Mouse (Mus musculus) C2C12 (cell line): ENCODE measurements around the gene Slc34a3.
"Not testable (repeated sequence)": the region's sequence is repeated elsewhere in the genome, so short reads cannot be mapped to it uniquely, and the experiment has no call there.

ENCODE experiments used
- CEBPB ChIP-seq: IDR thresholded peaks from one replicate; pipeline ENCODE4 v1.6.1; 2011; ENCODE audit warnings: low read depth, mild to moderate bottlenecking, control low read depth, moderate library complexity
- CTCF ChIP-seq: IDR thresholded peaks from one replicate; pipeline ENCODE4 v1.5.1; 2011; ENCODE audit not compliant: control insufficient read depth, insufficient read depth, insufficient read length
- MYOD1 ChIP-seq: IDR thresholded peaks from one replicate; pipeline ENCODE4 v1.6.1; 2011; ENCODE audit warnings: low read depth; ENCODE audit not compliant: control insufficient read depth, insufficient read length
- MYOG ChIP-seq: IDR thresholded peaks from one replicate; pipeline ENCODE4 v1.6.1; 2011; ENCODE audit not compliant: control insufficient read depth, insufficient read length; ENCODE audit errors: extremely low read depth
- USF1 ChIP-seq: IDR thresholded peaks from one replicate; pipeline ENCODE4 v1.6.1; 2011; ENCODE audit warnings: low read depth, mild to moderate bottlenecking, control low read depth, moderate library complexity

GRCm38 (mm10) chr2:25256443-25257109, 22.4 kb upstream of the Slc34a3 start:
- not testable (repeated sequence) for TF ChIP-seq CEBPB, CTCF, USF1, MYOG, MYOD1
